Comparison of ENCODE assay signal across 16 mouse cellular contexts in genomic region chr4:107243365-107244333, GRCm38 (mm10). TPM values are rescaled to one million over a fixed set of nuclear protein-coding genes. Genes with fewer than 3 reads are reported as not detected.
DNase-seq lines count a peak whose midpoint lies in the region; ATAC-seq lines count a peak whose summit lies in the region.
"Had no signal": no experiment of that assay in that cellular context is flagged by ENCODE, and none has a peak within 500 bp of the region (broad histone marks: within the 10 kb centered on the region; RNA-seq: fewer than 3 reads in every experiment).

No protein-coding gene starts in this region.

- H3K9ac ChIP-seq in forebrain, embryonic 13.5 days, result peak overlapping the region; percentile 8; the same call in 1 of the 2 replicates
- no peak overlapping the region; the same call in 1 of the 2 replicates for H3K9ac ChIP-seq in hindbrain, embryonic 14.5 days
- no peak overlapping the region for H3K9ac ChIP-seq in neural tube, embryonic 13.5 days
- H3K9ac ChIP-seq: embryonic facial prominence, embryonic 15.5 days; liver, embryonic 13.5 days had no signal

- peaks cover 11% of the 10 kb centered on the region for H3K4me1 ChIP-seq in forebrain, embryonic 13.5 days
- H3K4me1 ChIP-seq in forebrain, embryonic 10.5 days, result peaks cover 7% of the 10 kb centered on the region; the same call in 1 of the 2 replicates
- no peaks in the 10 kb centered on the region for H3K4me1 ChIP-seq in hindbrain, embryonic 14.5 days (replicated peaks; ENCODE audit: control insufficient read depth, insufficient read depth, low read length)
- no peaks in the 10 kb centered on the region for H3K4me1 ChIP-seq in hindbrain, embryonic 10.5 days (replicated peaks)
- H3K4me1 ChIP-seq in neural tube, embryonic 13.5 days (replicated peaks), result peaks cover 23% of the 10 kb centered on the region

- ATAC-seq in forebrain, embryonic 13.5 days, result no peak
- no peak for ATAC-seq in hindbrain, embryonic 14.5 days (ENCODE audit: low FRiP score)
- no peak for ATAC-seq in neural tube, embryonic 13.5 days (ENCODE audit: low read depth)

- peak overlapping the region; percentile 27; the same call in 1 of the 2 replicates for H3K27ac ChIP-seq in forebrain, embryonic 13.5 days
- H3K27ac ChIP-seq in forebrain, embryonic 10.5 days, result no peak overlapping the region
- H3K27ac ChIP-seq in hindbrain, embryonic 14.5 days, result peak overlapping the region; percentile 61
- H3K27ac ChIP-seq in hindbrain, embryonic 10.5 days, result no peak overlapping the region
- H3K27ac ChIP-seq in neural tube, embryonic 13.5 days (replicated peaks), result peak overlapping the region; percentile 70
- H3K27ac ChIP-seq: embryonic facial prominence, embryonic 15.5 days; liver, embryonic 13.5 days had no signal

- intact Hi-C loops in gastrocnemius, postnatal 36 days (cut with DNase I), result no loop called here

- WGBS in forebrain, embryonic 13.5 days, result 69% methylated on average over 6 of the region's 6 CpGs
- 77% methylated on average over 6 of the region's 6 CpGs for WGBS in forebrain, embryonic 10.5 days
- WGBS in hindbrain, embryonic 14.5 days, result 66% methylated on average over 6 of the region's 6 CpGs
- WGBS in hindbrain, embryonic 10.5 days, result 85% methylated on average over 6 of the region's 6 CpGs
- WGBS in neural tube, embryonic 13.5 days, result 68% methylated on average over 6 of the region's 6 CpGs

- H3K27me3 ChIP-seq in forebrain, embryonic 13.5 days, result no peaks in the 10 kb centered on the region
- H3K27me3 ChIP-seq in forebrain, embryonic 10.5 days (ENCODE audit: poor library complexity, severe bottlenecking), result no peaks in the 10 kb centered on the region
- no peaks in the 10 kb centered on the region for H3K27me3 ChIP-seq in hindbrain, embryonic 14.5 days (ENCODE audit: control insufficient read depth, insufficient read depth, low read length)
- H3K27me3 ChIP-seq in hindbrain, embryonic 10.5 days (ENCODE audit: insufficient read depth, poor library complexity, severe bottlenecking), result no peaks in the 10 kb centered on the region
- no peaks in the 10 kb centered on the region for H3K27me3 ChIP-seq in neural tube, embryonic 13.5 days
- H3K27me3 ChIP-seq: embryonic facial prominence, embryonic 15.5 days; liver, embryonic 13.5 days had no signal

- H3K4me3 ChIP-seq in forebrain, embryonic 13.5 days, result no peak overlapping the region
- H3K4me3 ChIP-seq in forebrain, embryonic 10.5 days, result no peak overlapping the region
- no peak overlapping the region for H3K4me3 ChIP-seq in hindbrain, embryonic 14.5 days (replicated peaks; ENCODE audit: low read length)
- no peak overlapping the region for H3K4me3 ChIP-seq in hindbrain, embryonic 10.5 days
- no peak overlapping the region for H3K4me3 ChIP-seq in neural tube, embryonic 13.5 days
- H3K4me3 ChIP-seq: embryonic facial prominence, embryonic 15.5 days; liver, embryonic 13.5 days had no signal

- H3K4me2 ChIP-seq in forebrain, embryonic 13.5 days, result no peak overlapping the region
- no peak overlapping the region for H3K4me2 ChIP-seq in hindbrain, embryonic 14.5 days (replicated peaks)
- no peak overlapping the region for H3K4me2 ChIP-seq in neural tube, embryonic 13.5 days
- H3K4me2 ChIP-seq: embryonic facial prominence, embryonic 15.5 days; liver, embryonic 13.5 days had no signal

- no peak for DNase-seq in forebrain, embryonic 10.5 days (ENCODE audit: extremely low spot score, low spot score)
- DNase-seq in hindbrain, embryonic 14.5 days (ENCODE audit: low spot score), result no peak
- DNase-seq in hindbrain, embryonic 10.5 days (ENCODE audit: low spot score), result no peak
- DNase-seq in neural tube, embryonic 10.5 days (ENCODE audit: extremely low spot score, low spot score), result no peak
- no peak for DNase-seq in layer of hippocampus, adult 8-10 months (ENCODE audit: low spot score in 2 of 2)
- DNase-seq in gastrocnemius, postnatal 36 days, result no peak
- DNase-seq: adrenal gland, adult 2 months; cerebellum, postnatal 36 days; liver, embryonic 13.5 days; lung, postnatal 14 days; spleen, adult 18-20 months had no signal

- no peaks in the 10 kb centered on the region for H3K9me3 ChIP-seq in forebrain, embryonic 13.5 days (replicated peaks)
- H3K9me3 ChIP-seq in forebrain, embryonic 10.5 days, result no peaks in the 10 kb centered on the region
- no peaks in the 10 kb centered on the region for H3K9me3 ChIP-seq in hindbrain, embryonic 14.5 days (ENCODE audit: control insufficient read depth, low read length)
- no peaks in the 10 kb centered on the region for H3K9me3 ChIP-seq in hindbrain, embryonic 10.5 days
- no peaks in the 10 kb centered on the region for H3K9me3 ChIP-seq in neural tube, embryonic 13.5 days
- H3K9me3 ChIP-seq: embryonic facial prominence, embryonic 15.5 days; liver, embryonic 13.5 days had no signal

- H3K36me3 ChIP-seq in forebrain, embryonic 13.5 days (ENCODE audit: poor library complexity, severe bottlenecking), result peaks cover 40% of the 10 kb centered on the region
- H3K36me3 ChIP-seq in forebrain, embryonic 10.5 days (replicated peaks), result peaks cover 79% of the 10 kb centered on the region
- peaks cover 64% of the 10 kb centered on the region for H3K36me3 ChIP-seq in hindbrain, embryonic 14.5 days (replicated peaks; ENCODE audit: control insufficient read depth, insufficient read depth)
- peaks cover 76% of the 10 kb centered on the region for H3K36me3 ChIP-seq in hindbrain, embryonic 10.5 days
- peaks cover 52% of the 10 kb centered on the region for H3K36me3 ChIP-seq in neural tube, embryonic 13.5 days

RNA-seq across cellular contexts. Expression of gene Lrrc42, which starts 9.7 kb away (rescaled TPM):
- 67.4 and 68.9 TPM in 2 replicates for polyA plus RNA-seq in forebrain, embryonic 13.5 days (2015; fragmentation: Nextera tagmentation; extraction: Ambion mirVana)
- polyA plus RNA-seq in forebrain, embryonic 10.5 days (2016; fragmentation: Nextera tagmentation; extraction: Ambion mirVana), result 89.5 and 95.6 TPM in 2 replicates
- 54.1 and 57.1 TPM in 2 replicates for polyA plus RNA-seq in hindbrain, embryonic 14.5 days (2014; fragmentation: Nextera tagmentation; extraction: Ambion mirVana)
- 76.5 and 83.5 TPM in 2 replicates for polyA plus RNA-seq in hindbrain, embryonic 10.5 days (2016; fragmentation: Nextera tagmentation; extraction: Ambion mirVana)
- polyA plus RNA-seq in neural tube, embryonic 13.5 days (2015; fragmentation: Nextera tagmentation; extraction: Ambion mirVana), result 63.5 and 71.5 TPM in 2 replicates
- 10 to 100 TPM; 30.5 to 38.5 (median 34.3) TPM for total RNA-seq in layer of hippocampus, adult 8-10 months (2022)
- total RNA-seq in gastrocnemius, postnatal 36 days (2021), result 1 to 10 TPM; 7.0 to 7.8 TPM

RNA-seq across cellular contexts. Expression of gene Hspb11, which starts 9.7 kb away (rescaled TPM):
- polyA plus RNA-seq in forebrain, embryonic 13.5 days (2015; fragmentation: Nextera tagmentation; extraction: Ambion mirVana), result 32.6 and 39.5 TPM in 2 replicates
- 20.6 and 23.2 TPM in 2 replicates for polyA plus RNA-seq in forebrain, embryonic 10.5 days (2016; fragmentation: Nextera tagmentation; extraction: Ambion mirVana)
- 37.3 and 46.1 TPM in 2 replicates for polyA plus RNA-seq in hindbrain, embryonic 14.5 days (2014; fragmentation: Nextera tagmentation; extraction: Ambion mirVana)
- 24.5 and 36.3 TPM in 2 replicates for polyA plus RNA-seq in hindbrain, embryonic 10.5 days (2016; fragmentation: Nextera tagmentation; extraction: Ambion mirVana)
- 47.1 and 51.6 TPM in 2 replicates for polyA plus RNA-seq in neural tube, embryonic 13.5 days (2015; fragmentation: Nextera tagmentation; extraction: Ambion mirVana)
- 10 to 100 TPM; 18.9 to 24.1 (median 21.0) TPM for total RNA-seq in layer of hippocampus, adult 8-10 months (2022)
- 10 to 100 TPM; 10.4 to 10.6 TPM for total RNA-seq in gastrocnemius, postnatal 36 days (2021)

RNA-seq across cellular contexts. Expression of gene Ldlrad1, which starts 34.7 kb away (rescaled TPM):
- not detected in 2 replicates for polyA plus RNA-seq in forebrain, embryonic 13.5 days (2015; fragmentation: Nextera tagmentation; extraction: Ambion mirVana)
- polyA plus RNA-seq in forebrain, embryonic 10.5 days (2016; fragmentation: Nextera tagmentation; extraction: Ambion mirVana), result not detected in 2 replicates
- polyA plus RNA-seq in hindbrain, embryonic 14.5 days (2014; fragmentation: Nextera tagmentation; extraction: Ambion mirVana), result not detected in 2 replicates
- polyA plus RNA-seq in hindbrain, embryonic 10.5 days (2016; fragmentation: Nextera tagmentation; extraction: Ambion mirVana), result not detected in 2 replicates
- polyA plus RNA-seq in neural tube, embryonic 13.5 days (2015; fragmentation: Nextera tagmentation; extraction: Ambion mirVana), result not detected in 2 replicates
- total RNA-seq in layer of hippocampus, adult 8-10 months (2022), result under 1 TPM in 1 of 4 experiments, not detected in 3; 0.29 TPM
- not detected for total RNA-seq in gastrocnemius, postnatal 36 days (2021)
- total RNA-seq: adrenal gland, adult 2 months; left cerebral cortex, postnatal 25 days; monocyte, adult 5-6 weeks had no signal
- polyA plus RNA-seq: liver, embryonic 13.5 days had no signal

Comparison
In these comparisons a context has a peak if more than half of its experiments do, and no peak if none do; other contexts are left out.
1. H3K27ac ChIP-seq: peak in forebrain, embryonic 13.5 days (single experiment), hindbrain, embryonic 14.5 days (single experiment) and neural tube, embryonic 13.5 days (single experiment); none in forebrain, embryonic 10.5 days (single experiment) and hindbrain, embryonic 10.5 days (single experiment).